Mouse (Mus musculus): ENCODE measurements at regions not wholly inside any gene's neighbourhood (a gene's known extent, or its start where the extent isn't known, plus 50 kb on each side); places are given as distances from the start of the nearest gene placed in this dataset.

- no peak for ATAC-seq (replicated peaks in 1 of 2; ENCODE audit: insufficient read depth in 1 of 2, low FRiP score in 2 of 2, low TSS enrichment in 1 of 2, low read depth in 1 of 2, poor library complexity in 2 of 2, severe bottlenecking in 2 of 2)
Measured at GRCm38 (mm10) chr3:143790905-143791304, 414.1 kb downstream of the Lmo4 start.

- no peak for ATAC-seq (replicated peaks in 1 of 2; ENCODE audit: insufficient read depth in 1 of 2, low FRiP score in 2 of 2, low TSS enrichment in 1 of 2, low read depth in 1 of 2, poor library complexity in 2 of 2, severe bottlenecking in 2 of 2)
Measured at GRCm38 (mm10) chr3:143789932-143790570, 415.0 kb downstream of the Lmo4 start.

- ATAC-seq (replicated peaks in 1 of 2; ENCODE audit: insufficient read depth in 1 of 2, low FRiP score in 2 of 2, low TSS enrichment in 1 of 2, low read depth in 1 of 2, poor library complexity in 2 of 2, severe bottlenecking in 2 of 2): no peak
Measured at GRCm38 (mm10) chr3:143786889-143787288, 418.1 kb downstream of the Lmo4 start.

GRCm38 (mm10) chr3:143784353-143784791 is 420.6 kb downstream of the Lmo4 start:
- ATAC-seq (replicated peaks in 1 of 2; ENCODE audit: insufficient read depth in 1 of 2, low FRiP score in 2 of 2, low TSS enrichment in 1 of 2, low read depth in 1 of 2, poor library complexity in 2 of 2, severe bottlenecking in 2 of 2): no peak

- no peak for ATAC-seq (replicated peaks in 1 of 2; ENCODE audit: insufficient read depth in 1 of 2, low FRiP score in 2 of 2, low TSS enrichment in 1 of 2, low read depth in 1 of 2, poor library complexity in 2 of 2, severe bottlenecking in 2 of 2)
Measured at GRCm38 (mm10) chr3:143778161-143778560, 426.9 kb downstream of the Lmo4 start.

- ATAC-seq (replicated peaks in 1 of 2; ENCODE audit: insufficient read depth in 1 of 2, low FRiP score in 2 of 2, low TSS enrichment in 1 of 2, low read depth in 1 of 2, poor library complexity in 2 of 2, severe bottlenecking in 2 of 2): no peak
Measured at GRCm38 (mm10) chr3:143759337-143759736, 445.7 kb downstream of the Lmo4 start.

GRCm38 (mm10) chr3:143753197-143753596 is 451.8 kb downstream of the Lmo4 start:
- no peak for ATAC-seq (replicated peaks in 1 of 2; ENCODE audit: insufficient read depth in 1 of 2, low FRiP score in 2 of 2, low TSS enrichment in 1 of 2, low read depth in 1 of 2, poor library complexity in 2 of 2, severe bottlenecking in 2 of 2)

GRCm38 (mm10) chr3:143752660-143753059 is 452.4 kb downstream of the Lmo4 start:
- no peak for ATAC-seq (replicated peaks in 1 of 2; ENCODE audit: insufficient read depth in 1 of 2, low FRiP score in 2 of 2, low TSS enrichment in 1 of 2, low read depth in 1 of 2, poor library complexity in 2 of 2, severe bottlenecking in 2 of 2)

- ATAC-seq (replicated peaks in 1 of 2; ENCODE audit: insufficient read depth in 1 of 2, low FRiP score in 2 of 2, low TSS enrichment in 1 of 2, low read depth in 1 of 2, poor library complexity in 2 of 2, severe bottlenecking in 2 of 2): no peak
Measured at GRCm38 (mm10) chr3:143750128-143750527, 454.9 kb downstream of the Lmo4 start.

GRCm38 (mm10) chr3:143743649-143744048 is 461.4 kb downstream of the Lmo4 start:
- no peak for ATAC-seq (replicated peaks in 1 of 2; ENCODE audit: insufficient read depth in 1 of 2, low FRiP score in 2 of 2, low TSS enrichment in 1 of 2, low read depth in 1 of 2, poor library complexity in 2 of 2, severe bottlenecking in 2 of 2)

GRCm38 (mm10) chr3:143742786-143743571 is 462.0 kb downstream of the Lmo4 start:
- ATAC-seq (replicated peaks in 1 of 2; ENCODE audit: insufficient read depth in 1 of 2, low FRiP score in 2 of 2, low TSS enrichment in 1 of 2, low read depth in 1 of 2, poor library complexity in 2 of 2, severe bottlenecking in 2 of 2): no peak

GRCm38 (mm10) chr3:143738676-143739075 is 466.3 kb downstream of the Lmo4 start:
- ATAC-seq (replicated peaks in 1 of 2; ENCODE audit: insufficient read depth in 1 of 2, low FRiP score in 2 of 2, low TSS enrichment in 1 of 2, low read depth in 1 of 2, poor library complexity in 2 of 2, severe bottlenecking in 2 of 2): no peak

GRCm38 (mm10) chr3:143737844-143738243 is 467.2 kb downstream of the Lmo4 start:
- ATAC-seq (replicated peaks in 1 of 2; ENCODE audit: insufficient read depth in 1 of 2, low FRiP score in 2 of 2, low TSS enrichment in 1 of 2, low read depth in 1 of 2, poor library complexity in 2 of 2, severe bottlenecking in 2 of 2): no peak

- ATAC-seq (replicated peaks in 1 of 2; ENCODE audit: insufficient read depth in 1 of 2, low FRiP score in 2 of 2, low TSS enrichment in 1 of 2, low read depth in 1 of 2, poor library complexity in 2 of 2, severe bottlenecking in 2 of 2): peak in 1 of 2 experiments; percentile 10; a peak in 1 of 4 replicates
Measured at GRCm38 (mm10) chr3:143736651-143737398, 468.2 kb downstream of the Lmo4 start.

GRCm38 (mm10) chr3:143734791-143735190 is 470.2 kb downstream of the Lmo4 start:
- ATAC-seq (replicated peaks in 1 of 2; ENCODE audit: insufficient read depth in 1 of 2, low FRiP score in 2 of 2, low TSS enrichment in 1 of 2, low read depth in 1 of 2, poor library complexity in 2 of 2, severe bottlenecking in 2 of 2): no peak

- no peak for ATAC-seq (replicated peaks in 1 of 2; ENCODE audit: insufficient read depth in 1 of 2, low FRiP score in 2 of 2, low TSS enrichment in 1 of 2, low read depth in 1 of 2, poor library complexity in 2 of 2, severe bottlenecking in 2 of 2)
Measured at GRCm38 (mm10) chr3:143732966-143733725, 471.9 kb downstream of the Lmo4 start.

GRCm38 (mm10) chr3:143729473-143730076 is 475.4 kb downstream of the Lmo4 start:
- no peak for ATAC-seq (replicated peaks in 1 of 2; ENCODE audit: insufficient read depth in 1 of 2, low FRiP score in 2 of 2, low TSS enrichment in 1 of 2, low read depth in 1 of 2, poor library complexity in 2 of 2, severe bottlenecking in 2 of 2)

All from hematopoietic stem cell, adult 5-6 weeks (primary cell).